Mouse (Mus musculus): ENCODE data around the gene Mprip. TPM values are rescaled to one million over a fixed set of nuclear protein-coding genes. Genes with fewer than 3 reads are reported as not detected.
A peak's percentile ranks its signal among the peaks of the same experiment; 100 is the strongest.

Gene Mprip
- polyA plus RNA-seq, 1 experiment from 2014 or later: 64.7 TPM

GRCm38 (mm10) chr11:59787199-59787781 lies 126.2 kb downstream of the Mprip start, which contains the start of gene Pld6:
TSS of gene Pld6 (minus strand) at chr11:59787645.
- no peaks in the 10 kb centered on the region for H3K9me3 ChIP-seq (ENCODE audit: control insufficient read depth, low read length)
- peaks cover 13% of the 10 kb centered on the region for H3K36me3 ChIP-seq (ENCODE audit: control insufficient read depth, insufficient read depth, low read length)
- peak; percentile 73 for ATAC-seq (ENCODE audit: insufficient number of reproducible peaks, insufficient read depth, low FRiP score, low read depth)
- no peaks in the 10 kb centered on the region for H3K27me3 ChIP-seq (ENCODE audit: control insufficient read depth, insufficient read depth, low read length)
- WGBS: 2% methylated on average over 48 of the region's 51 CpGs
- H3K9ac ChIP-seq (ENCODE audit: low read length): peak within 1 kb of the TSS; percentile 73
- peak within 1 kb of the TSS; percentile 95 for H3K4me2 ChIP-seq (ENCODE audit: low read length)
- no peak within 1 kb of the TSS for H3K27ac ChIP-seq (replicated peaks in 1 of 2; ENCODE audit: control insufficient read depth in 1 of 2, insufficient read depth in 1 of 2, low read depth in 2 of 2, low read length in 2 of 2)
- H3K4me3 ChIP-seq (ENCODE audit: control insufficient read depth in 1 of 2, insufficient read depth in 1 of 2, low read depth in 1 of 2, low read length in 2 of 2): peak within 1 kb of the TSS; percentile 44 to 45
- H3K4me1 ChIP-seq (ENCODE audit: control insufficient read depth in 2 of 2, insufficient read depth in 2 of 2, low read length in 2 of 2): peaks cover 2 to 14% of the 10 kb centered on the region in 2 experiments

- H3K4me3 ChIP-seq (ENCODE audit: control insufficient read depth in 1 of 2, insufficient read depth in 1 of 2, low read depth in 1 of 2, low read length in 2 of 2): no peak overlapping the region
- H3K36me3 ChIP-seq (ENCODE audit: control insufficient read depth, insufficient read depth, low read length): peaks cover 34% of the 10 kb centered on the region
- H3K4me2 ChIP-seq (ENCODE audit: low read length): no peak overlapping the region
- 86% methylated on average over 1 of the region's 1 CpGs for WGBS
- H3K27ac ChIP-seq (replicated peaks in 1 of 2; ENCODE audit: control insufficient read depth in 1 of 2, insufficient read depth in 1 of 2, low read depth in 2 of 2, low read length in 2 of 2): no peak overlapping the region
- H3K9me3 ChIP-seq (ENCODE audit: control insufficient read depth, low read length): no peaks in the 10 kb centered on the region
- H3K9ac ChIP-seq (ENCODE audit: low read length): no peak overlapping the region
- no peaks in the 10 kb centered on the region for H3K27me3 ChIP-seq (ENCODE audit: control insufficient read depth, insufficient read depth, low read length)
- no peak for ATAC-seq (ENCODE audit: insufficient number of reproducible peaks, insufficient read depth, low FRiP score, low read depth)
- H3K4me1 ChIP-seq (ENCODE audit: control insufficient read depth in 2 of 2, insufficient read depth in 2 of 2, low read length in 2 of 2): peaks cover 2 to 9% of the 10 kb centered on the region in 2 experiments
Observed at GRCm38 (mm10) chr11:59789311-59789710, 128.2 kb downstream of the Mprip start.

DNA sequence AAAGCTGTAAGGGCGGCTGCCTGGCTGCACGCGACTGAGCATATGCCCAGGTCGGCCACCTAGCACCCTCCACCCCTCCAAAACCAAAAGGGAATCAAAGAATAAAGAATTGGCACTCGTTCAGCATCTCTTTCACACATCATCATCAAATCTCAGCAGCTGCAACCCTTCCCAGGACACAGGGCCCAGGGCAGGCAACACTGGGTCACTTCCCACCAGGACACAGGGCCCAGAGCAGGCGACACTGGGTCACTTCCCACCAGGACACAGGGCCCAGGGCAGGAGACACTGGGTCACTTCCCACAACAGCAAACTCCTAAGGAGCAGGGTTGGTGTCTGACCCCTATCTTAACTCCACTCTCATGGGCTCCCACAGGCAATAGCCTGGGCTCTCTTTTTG lies 132.3 kb downstream of the Mprip start:
- no peak overlapping the region for H3K4me3 ChIP-seq (ENCODE audit: control insufficient read depth in 1 of 2, insufficient read depth in 1 of 2, low read depth in 1 of 2, low read length in 2 of 2)
- no peak overlapping the region for H3K4me2 ChIP-seq (ENCODE audit: low read length)
- H3K9me3 ChIP-seq (ENCODE audit: control insufficient read depth, low read length): no peaks in the 10 kb centered on the region
- no peak for ATAC-seq (ENCODE audit: insufficient number of reproducible peaks, insufficient read depth, low FRiP score, low read depth)
- H3K27ac ChIP-seq (replicated peaks in 1 of 2; ENCODE audit: control insufficient read depth in 1 of 2, insufficient read depth in 1 of 2, low read depth in 2 of 2, low read length in 2 of 2): no peak overlapping the region
- H3K4me1 ChIP-seq (ENCODE audit: control insufficient read depth in 2 of 2, insufficient read depth in 2 of 2, low read length in 2 of 2): no peaks in the 10 kb centered on the region
- no peaks in the 10 kb centered on the region for H3K27me3 ChIP-seq (ENCODE audit: control insufficient read depth, insufficient read depth, low read length)
- H3K36me3 ChIP-seq (ENCODE audit: control insufficient read depth, insufficient read depth, low read length): peaks cover 74% of the 10 kb centered on the region
- no peak overlapping the region for H3K9ac ChIP-seq (ENCODE audit: low read length)
- 88% methylated on average over 6 of the region's 6 CpGs for whole genome bisulfite sequencing

DNA sequence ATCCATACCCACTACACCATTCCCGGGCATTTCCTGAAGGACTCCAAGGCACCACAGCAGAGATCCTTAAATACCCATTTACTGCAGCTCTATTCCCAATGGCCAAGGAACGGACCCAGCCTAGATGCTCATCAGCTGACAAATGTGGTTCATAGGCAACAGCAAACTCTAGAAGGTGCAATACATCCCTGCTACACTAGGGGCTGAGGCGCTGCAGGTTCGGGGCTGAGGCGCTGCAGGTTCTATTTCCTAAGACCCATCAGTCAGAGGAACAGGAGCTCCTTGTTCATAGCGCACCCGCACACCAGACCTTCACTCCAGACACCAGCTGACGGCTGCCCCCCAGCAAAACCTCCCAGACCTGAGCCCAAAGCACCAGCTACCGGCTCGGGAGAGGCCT lies 139.3 kb downstream of the Mprip start:
- Histone ChIP-seq H3K9me3 (ENCODE audit: control insufficient read depth, low read length) (no peaks in the 10 kb centered on the region), H3K9ac (ENCODE audit: low read length) (no peak overlapping the region), H3K27me3 (ENCODE audit: control insufficient read depth, insufficient read depth, low read length) (no peaks in the 10 kb centered on the region), H3K27ac (replicated peaks in 1 of 2; ENCODE audit: control insufficient read depth in 1 of 2, insufficient read depth in 1 of 2, low read depth in 2 of 2, low read length in 2 of 2) (no peak overlapping the region), H3K4me3 (ENCODE audit: control insufficient read depth in 1 of 2, insufficient read depth in 1 of 2, low read depth in 1 of 2, low read length in 2 of 2) (no peak overlapping the region), H3K4me1 (ENCODE audit: control insufficient read depth in 2 of 2, insufficient read depth in 2 of 2, low read length in 2 of 2) (no peaks in the 10 kb centered on the region), H3K4me2 (ENCODE audit: low read length) (no peak overlapping the region), H3K36me3 (ENCODE audit: control insufficient read depth, insufficient read depth, low read length) (peaks cover 100% of the 10 kb centered on the region)
- 94% methylated on average over 10 of the region's 10 CpGs for WGBS
- no peak for ATAC-seq (ENCODE audit: insufficient number of reproducible peaks, insufficient read depth, low FRiP score, low read depth)

DNA sequence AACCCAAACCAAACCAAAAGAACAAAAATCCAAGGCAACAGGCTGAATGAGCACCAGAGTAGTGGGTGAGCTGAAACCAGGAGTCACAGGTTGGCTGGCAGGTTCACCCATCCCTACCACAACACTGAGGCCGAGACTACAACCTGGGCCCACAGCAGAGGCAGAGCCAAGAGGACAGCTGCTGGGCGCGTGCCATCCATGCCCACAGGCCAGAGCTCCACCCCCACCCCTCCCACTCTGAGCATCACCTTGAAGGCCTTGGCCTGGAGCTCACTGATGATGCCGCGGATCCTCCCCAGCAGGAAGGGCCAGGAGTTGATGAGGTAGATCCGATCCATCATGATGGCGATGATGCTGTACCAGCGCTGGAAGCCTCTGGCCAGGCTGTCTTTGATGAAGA lies 140.8 kb downstream of the Mprip start:
- H3K9me3 ChIP-seq (ENCODE audit: control insufficient read depth, low read length): no peaks in the 10 kb centered on the region
- no peak overlapping the region for H3K9ac ChIP-seq (ENCODE audit: low read length)

GRCm38 (mm10) chr11:59803516-59803915 lies 142.4 kb downstream of the Mprip start:
- H3K4me1 ChIP-seq (ENCODE audit: control insufficient read depth in 2 of 2, insufficient read depth in 2 of 2, low read length in 2 of 2): peaks cover 2 to 3% of the 10 kb centered on the region in 2 experiments; a peak in 3 of 4 replicates
- H3K27ac ChIP-seq (replicated peaks in 1 of 2; ENCODE audit: control insufficient read depth in 1 of 2, insufficient read depth in 1 of 2, low read depth in 2 of 2, low read length in 2 of 2): no peak overlapping the region
- no peak overlapping the region for H3K4me2 ChIP-seq (ENCODE audit: low read length)
- H3K9ac ChIP-seq (ENCODE audit: low read length): no peak overlapping the region
- no peak overlapping the region for H3K4me3 ChIP-seq (ENCODE audit: control insufficient read depth in 1 of 2, insufficient read depth in 1 of 2, low read depth in 1 of 2, low read length in 2 of 2)
- H3K36me3 ChIP-seq (ENCODE audit: control insufficient read depth, insufficient read depth, low read length): peaks cover 95% of the 10 kb centered on the region
- H3K9me3 ChIP-seq (ENCODE audit: control insufficient read depth, low read length): no peaks in the 10 kb centered on the region
- 82% methylated on average over 14 of the region's 14 CpGs for WGBS
- H3K27me3 ChIP-seq (ENCODE audit: control insufficient read depth, insufficient read depth, low read length): no peaks in the 10 kb centered on the region
- ATAC-seq (ENCODE audit: insufficient number of reproducible peaks, insufficient read depth, low FRiP score, low read depth): no peak

More for the DNA sequence above, 140.8 kb downstream of the Mprip start:
- Histone ChIP-seq H3K36me3 (ENCODE audit: control insufficient read depth, insufficient read depth, low read length) (peaks cover 100% of the 10 kb centered on the region), H3K27ac (replicated peaks in 1 of 2; ENCODE audit: control insufficient read depth in 1 of 2, insufficient read depth in 1 of 2, low read depth in 2 of 2, low read length in 2 of 2) (no peak overlapping the region), H3K27me3 (ENCODE audit: control insufficient read depth, insufficient read depth, low read length) (no peaks in the 10 kb centered on the region), H3K4me2 (ENCODE audit: low read length) (no peak overlapping the region), H3K4me1 (ENCODE audit: control insufficient read depth in 2 of 2, insufficient read depth in 2 of 2, low read length in 2 of 2) (no peaks in the 10 kb centered on the region), H3K4me3 (ENCODE audit: control insufficient read depth in 1 of 2, insufficient read depth in 1 of 2, low read depth in 1 of 2, low read length in 2 of 2) (no peak overlapping the region)
- no peak for ATAC-seq (ENCODE audit: insufficient number of reproducible peaks, insufficient read depth, low FRiP score, low read depth)
- WGBS: 95% methylated on average over 8 of the region's 8 CpGs

GRCm38 (mm10) chr11:59804409-59805110 lies 143.5 kb downstream of the Mprip start:
- H3K4me3 ChIP-seq (ENCODE audit: control insufficient read depth in 1 of 2, insufficient read depth in 1 of 2, low read depth in 1 of 2, low read length in 2 of 2): no peak overlapping the region
- H3K9ac ChIP-seq (ENCODE audit: low read length): no peak overlapping the region
- WGBS: 91% methylated on average over 22 of the region's 22 CpGs
- peaks cover 85% of the 10 kb centered on the region for H3K36me3 ChIP-seq (ENCODE audit: control insufficient read depth, insufficient read depth, low read length)
- no peaks in the 10 kb centered on the region for H3K27me3 ChIP-seq (ENCODE audit: control insufficient read depth, insufficient read depth, low read length)
- H3K27ac ChIP-seq (replicated peaks in 1 of 2; ENCODE audit: control insufficient read depth in 1 of 2, insufficient read depth in 1 of 2, low read depth in 2 of 2, low read length in 2 of 2): no peak overlapping the region
- H3K4me1 ChIP-seq (ENCODE audit: control insufficient read depth in 2 of 2, insufficient read depth in 2 of 2, low read length in 2 of 2): peaks cover 5 to 8% of the 10 kb centered on the region in 2 experiments; a peak in 3 of 4 replicates
- no peaks in the 10 kb centered on the region for H3K9me3 ChIP-seq (ENCODE audit: control insufficient read depth, low read length)
- no peak overlapping the region for H3K4me2 ChIP-seq (ENCODE audit: low read length)
- no peak for ATAC-seq (ENCODE audit: insufficient number of reproducible peaks, insufficient read depth, low FRiP score, low read depth)
